Mouse (Mus musculus) ES-Bruce4 (cell line): Measurements from ENCODE around the gene Ing4.

Source experiments
- CTCF ChIP-seq: IDR thresholded peaks from one replicate; pipeline ENCODE4 v1.8.1; 2011; ENCODE audit warnings: low read depth, low read length
- EP300 ChIP-seq: IDR thresholded peaks from 2 replicates; pipeline ENCODE4 v1.6.1; 2011; ENCODE audit warnings: low read depth, low read length; ENCODE audit not compliant: insufficient read depth
- POLR2A ChIP-seq: IDR thresholded peaks from one replicate; pipeline ENCODE4 v1.8.1; 2011; ENCODE audit warnings: low read length; ENCODE audit not compliant: insufficient read depth

DNA sequence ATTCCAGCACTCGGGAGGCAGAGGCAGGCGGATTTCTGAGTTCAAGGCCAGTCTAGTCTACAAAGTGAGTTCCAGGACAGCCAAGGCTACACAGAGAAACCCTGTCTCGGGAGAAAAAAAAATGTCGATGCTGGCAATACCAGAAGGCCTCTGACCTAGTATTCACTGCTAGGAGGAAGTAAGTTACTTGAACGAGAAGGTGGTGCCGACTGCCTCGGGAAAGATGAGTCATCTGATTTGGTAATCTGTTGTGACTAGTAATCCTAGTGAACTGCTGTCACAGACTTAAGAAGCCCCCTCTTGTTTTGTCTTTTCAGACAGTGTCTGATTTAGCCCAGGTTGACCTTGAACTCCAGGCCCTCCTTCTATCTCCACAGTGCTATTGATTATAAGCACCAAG is 1.5 kb downstream of the Ing4 start:
- TF ChIP-seq CTCF (no peak), POLR2A (no peak), EP300 (no peak)
